Mouse (Mus musculus) spleen, postnatal 4 days (tissue): ENCODE results near the gene Gm17409.

Experiments
- DNase-seq, 2 experiments: peaks; one replicate each; pipeline ENCODE4 v3.0.0; 2022; ENCODE audit warnings: low spot score in 2 of 2

Gm17409 gene

GRCm38 (mm10) chr2:58484284-58484965 is 14.5 kb downstream of the Gm17409 start:
- no peak for DNase-seq

- no peak for DNase-seq
These were observed 15.2 kb downstream of the Gm17409 start for GRCm38 (mm10) chr2:58485152-58485551.

- DNase-seq, result no peak
These were observed 15.8 kb downstream of the Gm17409 start for GRCm38 (mm10) chr2:58485683-58486082.

GRCm38 (mm10) chr2:58486441-58487278 is 16.7 kb downstream of the Gm17409 start:
- no peak for DNase-seq

GRCm38 (mm10) chr2:58487279-58487560 is 17.3 kb downstream of the Gm17409 start:
- DNase-seq, result no peak

GRCm38 (mm10) chr2:58488404-58488803 is 18.5 kb downstream of the Gm17409 start:
- DNase-seq, result no peak

GRCm38 (mm10) chr2:58489275-58489674 is 19.4 kb downstream of the Gm17409 start:
- DNase-seq, result no peak

GRCm38 (mm10) chr2:58493685-58494635 is 24.0 kb downstream of the Gm17409 start:
- DNase-seq, result no peak

- DNase-seq, result no peak
These were observed 25.4 kb downstream of the Gm17409 start for GRCm38 (mm10) chr2:58495271-58495670.

- DNase-seq, result no peak
These were observed 26.9 kb downstream of the Gm17409 start for GRCm38 (mm10) chr2:58496647-58497410.

GRCm38 (mm10) chr2:58505306-58506090 is 35.6 kb downstream of the Gm17409 start:
- DNase-seq, result no peak

- no peak for DNase-seq
These were observed 40.3 kb downstream of the Gm17409 start for GRCm38 (mm10) chr2:58510192-58510591.

- DNase-seq, result no peak
These were observed 43.3 kb downstream of the Gm17409 start for GRCm38 (mm10) chr2:58513212-58513611.

- no peak for DNase-seq
These were observed 44.6 kb downstream of the Gm17409 start for GRCm38 (mm10) chr2:58514489-58514888.

- DNase-seq, result no peak
These were observed 46.1 kb downstream of the Gm17409 start for GRCm38 (mm10) chr2:58516000-58516399.

- DNase-seq, result no peak
These were observed 47.0 kb downstream of the Gm17409 start for GRCm38 (mm10) chr2:58516920-58517319.

GRCm38 (mm10) chr2:58518517-58518916 is 48.6 kb downstream of the Gm17409 start:
- DNase-seq, result no peak
